Mouse (Mus musculus) stomach, embryonic 14.5 days (tissue): Measurements from ENCODE around the gene Bap1. TPM values are rescaled to one million over a fixed set of nuclear protein-coding genes. Genes with fewer than 3 reads are reported as not detected.

Source experiments
- ATAC-seq: fragments of 200-750 bp; cut with Nextera tagmentation; 2 replicates; pipeline ENCODE4 v1.8.0; 2017; ENCODE audit warnings: low read depth, moderate TSS enrichment; ENCODE audit not compliant: insufficient number of reproducible peaks, insufficient read depth, low FRiP score
- H3K27ac ChIP-seq: fragments of 300-500 bp; sonication (generic); 2 replicates; pipeline ENCODE4 v1.5.1; 2014; ENCODE audit warnings: mild to moderate bottlenecking, low read length, moderate library complexity, mixed read lengths
- H3K27me3 ChIP-seq: fragments of 300-500 bp; sonication (generic); 2 replicates; pipeline ENCODE4 v1.6.1; 2014; ENCODE audit warnings: low read length, control low read depth, mixed read lengths; ENCODE audit not compliant: control insufficient read depth, insufficient read depth
- H3K36me3 ChIP-seq: fragments of 300-500 bp; sonication (generic); 2 replicates; pipeline ENCODE4 v1.6.1; 2014; ENCODE audit warnings: mild to moderate bottlenecking, control low read depth, low read length, moderate library complexity, mixed read lengths; ENCODE audit not compliant: control insufficient read depth, insufficient read depth
- H3K4me1 ChIP-seq: fragments of 300-500 bp; sonication (generic); 2 replicates; pipeline ENCODE4 v1.6.1; 2014; ENCODE audit warnings: low read length, control low read depth, mixed read lengths; ENCODE audit not compliant: control insufficient read depth, insufficient read depth
- H3K4me2 ChIP-seq: fragments of 300-500 bp; sonication (generic); replicated peaks from 2 replicates; pipeline ENCODE4 v1.6.1; 2014; ENCODE audit warnings: low read depth, low read length, control low read depth
- H3K4me3 ChIP-seq: fragments of 300-500 bp; sonication (generic); 2 replicates; pipeline ENCODE4 v1.5.1; 2014; ENCODE audit warnings: low read depth, low read length, control low read depth
- H3K9ac ChIP-seq: fragments of 300-500 bp; sonication (generic); replicated peaks from 2 replicates; pipeline ENCODE4 v1.6.1; 2014; ENCODE audit warnings: low read depth, mild to moderate bottlenecking, control low read depth, low read length, moderate library complexity, mixed read lengths
- H3K9me3 ChIP-seq: fragments of 300-500 bp; sonication (generic); 2 replicates; pipeline ENCODE4 v1.6.1; 2016; ENCODE audit warnings: low read depth, low read length, control low read depth; ENCODE audit not compliant: control insufficient read depth
- WGBS: fragments of 180-500 bp; shearing (Covaris S2); extraction: QIAGEN DNeasy Blood & Tissue Kit; methylation state at CpG from one replicate; pipeline ENCODE4 v1.1.7; 2014; 5-methylcytosine and 5-hydroxymethylcytosine counted together
- polyA plus RNA-seq: library from polyadenylated mRNA; unstranded; fragments of >200 nt; fragmentation: Nextera tagmentation; extraction: Ambion mirVana; gene quantifications from 2 replicates; pipeline ENCODE4 v1.2.1, GENCODE M21; 2014

Bap1 gene
- polyA plus RNA-seq, 1 experiment from 2014 or later: 73.1 TPM

DNA sequence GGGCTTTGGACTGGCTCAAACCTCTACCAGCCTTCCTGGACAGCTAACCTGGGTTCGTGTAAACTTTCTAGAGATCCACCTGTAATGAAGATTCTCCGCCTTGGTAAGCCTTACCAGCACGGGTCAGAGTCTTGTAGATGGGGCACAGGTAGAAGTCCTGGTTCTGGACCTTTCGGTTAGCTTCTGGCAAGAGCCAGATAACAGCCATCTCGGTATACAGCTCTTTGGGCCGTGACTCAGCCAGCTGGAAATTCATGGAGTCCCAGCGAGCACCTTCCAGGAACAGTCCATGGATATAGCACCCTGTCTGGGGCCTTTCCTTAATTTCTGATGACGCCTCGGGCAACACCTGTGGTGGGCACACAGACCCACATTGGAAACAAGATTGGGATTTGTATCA lies 9.7 kb downstream of the Bap1 start:
- WGBS: 94% methylated on average over 9 of the region's 9 CpGs
- no peaks in the 10 kb centered on the region for H3K27me3 ChIP-seq
- H3K4me2 ChIP-seq: no peak overlapping the region
- no peaks in the 10 kb centered on the region for H3K4me1 ChIP-seq
- no peak for ATAC-seq
- H3K36me3 ChIP-seq: peaks cover 58% of the 10 kb centered on the region
- H3K9ac ChIP-seq: no peak overlapping the region
- no peaks in the 10 kb centered on the region for H3K9me3 ChIP-seq
- no peak overlapping the region for H3K27ac ChIP-seq
- no peak overlapping the region for H3K4me3 ChIP-seq

GRCm38 (mm10) chr14:31267649-31268048 lies 16.4 kb downstream of the Bap1 start:
- Histone ChIP-seq H3K9me3 (no peaks in the 10 kb centered on the region), H3K36me3 (no peaks in the 10 kb centered on the region), H3K27ac (no peak overlapping the region), H3K4me1 (peaks cover 7% of the 10 kb centered on the region; the same call in 1 of the 2 replicates), H3K27me3 (no peaks in the 10 kb centered on the region), H3K9ac (no peak overlapping the region), H3K4me3 (no peak overlapping the region), H3K4me2 (no peak overlapping the region)
- 80% methylated on average over 11 of the region's 11 CpGs for WGBS
- ATAC-seq: no peak

DNA sequence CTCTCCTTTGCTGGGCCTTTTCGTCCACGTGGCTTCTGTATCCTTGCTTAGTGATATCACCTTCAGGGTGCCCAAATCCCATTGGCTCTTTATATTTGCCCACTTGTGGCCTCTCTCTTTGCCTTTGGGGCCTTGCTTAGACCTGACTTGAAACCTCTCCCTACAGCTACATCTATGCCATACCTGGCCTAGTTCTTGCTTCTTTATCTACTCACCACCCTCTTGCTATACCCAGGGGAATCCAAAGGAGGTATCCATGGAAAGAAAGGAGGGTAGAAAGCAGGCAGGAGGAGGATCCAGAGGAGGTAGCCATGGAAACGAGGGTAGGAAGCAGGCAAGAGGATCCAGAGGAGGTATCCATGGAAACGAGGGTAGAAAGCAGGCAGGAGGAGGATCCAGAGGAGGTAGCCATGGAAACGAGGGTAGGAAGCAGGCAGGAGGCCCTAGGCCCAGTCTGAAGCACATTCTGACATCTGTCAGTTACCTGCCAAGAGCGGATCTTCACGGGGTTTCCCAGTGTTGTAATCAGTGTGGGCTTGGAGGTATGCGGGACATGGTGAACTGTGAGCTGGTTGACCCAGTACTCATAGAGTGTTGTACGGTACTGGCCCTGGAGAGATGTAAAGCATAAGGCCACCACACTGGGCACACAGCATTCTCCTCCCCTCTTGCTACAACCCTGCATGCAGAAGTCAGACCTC lies 17.2 kb downstream of the Bap1 start:
- 68% methylated on average over 9 of the region's 9 CpGs for WGBS
- Histone ChIP-seq H3K27ac (no peak overlapping the region), H3K27me3 (no peaks in the 10 kb centered on the region), H3K4me1 (peaks cover 7% of the 10 kb centered on the region; the same call in 1 of the 2 replicates), H3K4me2 (peak overlapping the region; percentile 40), H3K9ac (no peak overlapping the region), H3K36me3 (no peaks in the 10 kb centered on the region), H3K4me3 (no peak overlapping the region; the same call in 1 of the 2 replicates), H3K9me3 (no peaks in the 10 kb centered on the region)
- ATAC-seq: no peak

DNA sequence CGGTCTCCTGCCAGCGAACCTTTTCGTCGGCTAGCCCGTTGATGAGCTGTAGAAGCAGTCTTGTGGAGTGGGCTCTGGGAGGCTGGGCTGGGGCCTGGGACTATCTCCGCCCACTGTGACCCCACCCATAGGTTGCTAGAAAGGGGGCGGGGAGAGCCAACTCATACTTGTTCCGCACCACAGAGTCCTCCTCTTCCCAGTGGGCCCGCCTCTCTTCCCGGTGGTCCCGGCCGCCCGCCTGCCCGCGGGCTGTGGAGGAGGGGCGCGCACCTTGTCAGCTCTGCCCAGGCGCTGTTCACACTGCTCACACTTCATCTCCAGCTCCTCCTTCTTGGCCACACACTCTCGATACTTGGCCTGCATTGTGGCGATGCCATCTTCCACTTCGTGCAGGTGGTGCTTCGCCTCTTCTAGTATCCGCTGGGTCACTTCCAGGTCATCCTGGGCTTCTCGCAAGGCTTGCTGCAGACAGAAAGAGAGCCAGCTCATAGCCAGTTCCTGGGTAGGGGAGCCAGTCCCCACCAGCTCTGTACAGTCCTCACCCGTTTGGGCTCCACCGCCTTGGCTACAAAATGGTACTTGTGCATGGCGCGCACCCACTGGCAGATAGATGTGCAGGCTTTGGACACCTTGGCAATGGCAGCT lies 18.3 kb downstream of the Bap1 start:
- Histone ChIP-seq H3K9me3 (no peaks in the 10 kb centered on the region), H3K27me3 (no peaks in the 10 kb centered on the region), H3K36me3 (no peaks in the 10 kb centered on the region), H3K4me3 (peak overlapping the region; percentile 19), H3K4me2 (peak overlapping the region; percentile 40), H3K27ac (no peak overlapping the region), H3K9ac (peak overlapping the region; percentile 39; the same call in 1 of the 2 replicates), H3K4me1 (peaks cover 7% of the 10 kb centered on the region; the same call in 1 of the 2 replicates)
- ATAC-seq: peak; percentile 87
- WGBS: 11% methylated on average over 28 of the region's 28 CpGs

- ATAC-seq: no peak
- WGBS: 86% methylated on average over 6 of the region's 6 CpGs
- H3K4me3 ChIP-seq: no peak overlapping the region
Measured at GRCm38 (mm10) chr14:31271121-31271520, 19.9 kb downstream of the Bap1 start.

GRCm38 (mm10) chr14:31272164-31272563 lies 20.9 kb downstream of the Bap1 start:
- H3K9me3 ChIP-seq: no peaks in the 10 kb centered on the region
- no peaks in the 10 kb centered on the region for H3K27me3 ChIP-seq
- H3K36me3 ChIP-seq: no peaks in the 10 kb centered on the region
- H3K4me2 ChIP-seq: no peak overlapping the region
- H3K4me1 ChIP-seq: peaks cover 7% of the 10 kb centered on the region; the same call in 1 of the 2 replicates
- peak; percentile 54; the same call in 1 of the 2 replicates for ATAC-seq
- H3K4me3 ChIP-seq: no peak overlapping the region
- no peak overlapping the region for H3K9ac ChIP-seq
- H3K27ac ChIP-seq: no peak overlapping the region
- WGBS: 20% methylated on average over 7 of the region's 7 CpGs

More at GRCm38 (mm10) chr14:31271121-31271520, 19.9 kb downstream of the Bap1 start:
- no peak overlapping the region for H3K4me2 ChIP-seq
- peaks cover 7% of the 10 kb centered on the region; the same call in 1 of the 2 replicates for H3K4me1 ChIP-seq
- H3K9me3 ChIP-seq: no peaks in the 10 kb centered on the region
- H3K36me3 ChIP-seq: no peaks in the 10 kb centered on the region
- no peak overlapping the region for H3K9ac ChIP-seq
- H3K27me3 ChIP-seq: no peaks in the 10 kb centered on the region
- no peak overlapping the region for H3K27ac ChIP-seq

DNA sequence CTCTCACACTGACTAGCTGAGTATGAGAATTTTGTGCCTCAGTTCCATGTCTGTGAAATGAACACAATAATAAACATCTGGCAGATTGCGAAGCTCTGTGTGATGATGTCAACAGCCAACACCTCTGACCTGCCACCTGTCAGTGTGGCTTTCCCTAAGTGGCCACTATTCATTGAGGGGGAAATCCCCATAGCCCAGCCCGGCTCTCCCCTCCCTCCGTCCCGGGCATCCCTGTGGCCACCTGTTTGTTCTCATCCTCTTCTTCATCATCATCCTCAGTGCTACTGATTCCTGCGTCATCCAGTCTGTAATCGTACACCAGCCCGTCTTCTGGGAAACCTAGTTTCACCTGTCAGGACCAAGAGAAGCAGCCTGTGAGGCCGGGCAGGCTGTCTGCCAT lies 34.5 kb downstream of the Bap1 start:
- Histone ChIP-seq H3K4me2 (no peak overlapping the region), H3K4me3 (no peak overlapping the region), H3K9ac (no peak overlapping the region), H3K27me3 (no peaks in the 10 kb centered on the region), H3K36me3 (no peaks in the 10 kb centered on the region), H3K27ac (no peak overlapping the region), H3K4me1 (no peaks in the 10 kb centered on the region), H3K9me3 (no peaks in the 10 kb centered on the region)
- no peak for ATAC-seq
- WGBS: 72% methylated on average over 8 of the region's 8 CpGs
